Mouse (Mus musculus): ENCODE measurements around the gene Pi4k2a.
"Not testable (repeated sequence)": the region's sequence is repeated elsewhere in the genome, so short reads cannot be mapped to it uniquely, and the experiment has no call there.

The Pi4k2a gene

DNA sequence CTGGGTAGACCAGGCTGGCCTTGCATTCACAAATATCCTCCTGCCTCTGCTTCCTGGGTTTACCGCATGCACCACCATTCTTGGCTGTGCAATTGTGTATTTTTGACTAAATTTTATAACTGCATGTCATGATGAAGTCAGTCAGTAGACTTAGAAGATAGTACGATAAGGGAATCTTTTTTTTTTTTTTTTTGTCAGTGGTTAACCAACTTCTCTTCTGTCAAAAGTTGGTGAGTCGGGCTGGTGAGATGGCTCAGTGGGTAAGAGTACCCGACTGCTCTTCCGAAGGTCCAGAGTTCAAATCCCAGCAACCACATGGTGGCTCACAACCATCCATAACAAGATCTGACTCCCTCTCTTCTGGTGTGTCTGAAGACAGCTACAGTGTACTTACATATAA, 8.7 kb upstream of the Pi4k2a start:
- not testable (repeated sequence) for DNase-seq

DNA sequence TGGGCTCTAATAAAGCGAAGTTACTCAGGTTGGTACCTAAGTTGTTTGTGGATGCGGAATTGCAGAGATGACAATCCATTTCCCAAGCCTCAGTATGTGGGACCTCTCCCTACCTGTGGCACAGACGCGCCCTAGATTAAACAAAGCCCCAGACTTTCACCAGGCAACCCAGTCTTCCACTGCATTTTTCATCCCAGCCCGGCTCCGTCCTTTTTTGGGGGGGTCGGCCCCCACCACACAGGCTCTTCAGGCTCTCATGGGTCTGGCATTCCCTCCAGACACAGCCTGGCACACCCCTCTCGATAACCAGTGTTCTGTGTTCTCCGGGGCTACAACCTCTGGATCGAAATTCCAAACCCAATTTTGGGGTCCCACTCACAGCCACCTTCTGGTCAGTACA, 4.6 kb upstream of the Pi4k2a start:
- DNase-seq: no peak

DNA sequence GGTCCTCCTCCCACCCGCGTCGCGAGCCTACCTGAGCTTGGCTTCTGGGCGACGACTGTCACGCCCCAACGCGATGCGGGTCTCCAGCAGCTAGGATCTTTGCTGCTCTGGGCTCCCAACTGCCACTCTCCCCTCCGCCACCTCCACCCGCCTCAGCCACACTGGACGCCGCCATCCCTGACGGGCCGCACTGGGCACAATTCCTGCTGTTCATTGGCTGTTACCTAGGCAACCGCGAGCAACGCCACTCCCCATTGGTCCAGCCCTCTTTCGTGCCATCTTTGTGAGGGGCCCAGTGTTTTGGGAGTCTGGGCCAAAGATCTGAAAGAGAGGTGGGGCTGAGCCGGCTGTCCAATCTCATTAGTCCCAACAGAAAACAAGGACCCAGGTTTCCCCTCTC, 4.1 kb upstream of the Pi4k2a start, which contains the start of gene Morn4:
TSS of gene Morn4 (minus strand) at position 192 of the 400 bp plus-strand sequence.
- peak; percentile 92 for DNase-seq

DNA sequence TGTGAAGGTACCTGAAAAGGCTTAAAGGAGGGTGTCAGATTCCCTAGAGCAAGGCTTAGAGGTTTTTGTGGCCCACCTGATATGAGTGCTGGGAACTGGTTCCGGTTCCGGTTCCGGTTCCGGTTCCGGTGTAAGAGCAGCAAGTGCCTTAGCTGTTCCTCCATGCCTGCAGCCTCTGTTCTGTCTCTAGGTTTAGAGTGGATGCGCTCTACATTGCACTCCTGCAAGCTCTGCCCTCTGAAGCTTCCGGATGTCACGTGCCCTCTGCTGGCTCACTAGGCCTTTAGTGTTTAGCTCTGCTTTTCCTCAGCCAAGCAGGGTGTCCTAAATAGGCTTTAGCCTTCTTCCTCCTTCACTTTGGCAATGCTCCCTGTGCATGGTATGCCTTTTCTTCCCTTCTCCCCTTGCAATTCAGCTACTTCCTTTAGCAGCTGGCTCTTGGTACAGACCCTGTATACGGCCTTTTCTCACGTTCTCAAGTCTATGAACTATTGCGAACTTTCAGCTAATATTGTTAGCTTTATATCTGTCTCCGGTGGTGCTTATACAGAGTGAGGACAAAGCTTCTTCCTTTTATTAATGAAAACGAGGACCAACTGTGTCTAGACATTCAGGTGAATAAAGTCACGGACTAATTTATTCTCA, 1.0 kb upstream of the Pi4k2a start:
- DNase-seq: peak; percentile 52

DNA sequence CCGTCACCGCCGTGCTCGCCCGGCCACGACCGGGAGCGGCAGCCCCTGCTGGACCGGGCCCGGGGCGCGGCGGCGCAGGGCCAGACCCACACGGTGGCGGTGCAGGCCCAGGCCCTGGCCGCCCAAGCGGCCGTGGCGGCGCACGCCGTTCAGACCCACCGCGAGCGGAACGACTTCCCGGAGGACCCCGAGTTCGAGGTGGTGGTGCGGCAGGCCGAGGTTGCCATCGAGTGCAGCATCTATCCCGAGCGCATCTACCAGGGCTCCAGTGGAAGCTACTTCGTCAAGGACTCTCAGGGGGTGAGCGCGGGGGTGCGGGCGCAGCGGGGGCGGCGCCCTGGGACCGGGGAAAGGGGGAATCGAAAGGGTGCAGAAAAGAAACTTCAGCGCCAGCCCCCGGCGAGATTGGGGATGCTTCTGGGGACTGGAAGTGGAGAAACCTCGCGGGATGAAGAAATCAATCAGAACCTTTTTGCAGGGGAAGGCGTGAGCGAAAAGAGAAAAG, 419 bp downstream of the Pi4k2a start:
- DNase-seq: peak; percentile 35

DNA sequence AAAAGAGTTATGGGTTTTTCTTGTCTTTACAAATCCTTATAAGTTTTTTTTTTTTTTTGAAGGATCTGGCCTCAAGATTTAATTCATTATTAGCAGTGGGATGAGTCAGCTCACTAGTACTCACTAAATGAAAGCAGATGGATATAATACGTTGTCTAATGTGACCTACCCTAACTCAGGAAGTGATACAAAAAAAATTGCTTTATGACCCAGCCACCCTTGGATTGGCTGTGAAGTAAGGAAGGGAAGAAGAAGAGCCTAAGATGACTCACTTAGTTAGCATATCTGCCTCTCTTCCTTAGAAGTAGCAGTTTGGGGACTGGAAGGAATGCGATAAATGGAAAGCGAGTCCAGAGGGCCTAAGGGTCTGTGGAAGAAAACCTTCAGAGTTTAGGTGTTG, 9.1 kb downstream of the Pi4k2a start:
- DNase-seq: no peak

DNA sequence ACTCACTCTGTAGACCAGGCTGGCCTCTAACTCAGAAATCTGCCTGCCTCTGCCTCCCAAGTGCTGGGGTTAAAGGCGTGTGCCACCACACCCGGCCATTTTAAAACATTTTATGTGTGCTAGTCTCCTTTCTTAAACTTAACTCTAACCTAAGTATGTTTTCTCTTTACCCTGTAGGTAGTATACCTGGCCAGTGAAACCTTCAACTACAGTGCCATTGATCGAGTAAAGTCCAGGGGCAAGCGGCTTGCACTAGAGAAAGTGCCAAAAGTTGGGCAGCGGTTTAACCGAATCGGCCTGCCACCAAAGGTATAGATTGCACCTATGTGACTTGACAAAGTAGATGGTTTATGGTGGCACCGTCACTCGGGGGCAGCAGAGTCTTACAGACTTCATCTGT, 14.4 kb downstream of the Pi4k2a start:
- no peak for DNase-seq

DNA sequence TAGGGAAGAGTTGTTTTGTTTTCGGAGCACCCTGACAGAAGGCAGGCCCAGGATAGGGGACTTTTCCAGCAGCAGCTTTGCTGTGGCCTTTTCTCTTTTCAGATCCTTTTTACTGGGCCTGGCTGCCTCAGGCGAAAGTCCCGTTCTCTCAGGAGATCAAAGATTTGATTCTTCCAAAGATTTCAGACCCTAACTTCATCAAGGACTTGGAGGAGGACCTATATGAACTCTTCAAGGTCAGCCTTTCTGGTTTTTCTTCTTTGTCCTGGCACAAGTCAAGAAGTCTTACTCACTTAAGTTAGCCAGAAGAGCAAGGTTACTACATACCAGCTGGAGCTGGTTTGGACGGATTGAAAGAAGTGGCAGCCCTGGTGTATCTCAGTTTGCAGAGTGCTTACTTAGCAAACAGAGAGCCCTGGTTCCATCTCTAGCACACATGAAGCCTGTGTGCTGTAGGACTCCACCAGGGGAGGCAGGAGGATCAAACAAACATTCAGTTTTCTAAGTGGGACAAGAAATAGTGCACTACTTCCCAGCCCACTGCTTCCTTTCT, 25.6 kb downstream of the Pi4k2a start:
- no peak for DNase-seq

DNA sequence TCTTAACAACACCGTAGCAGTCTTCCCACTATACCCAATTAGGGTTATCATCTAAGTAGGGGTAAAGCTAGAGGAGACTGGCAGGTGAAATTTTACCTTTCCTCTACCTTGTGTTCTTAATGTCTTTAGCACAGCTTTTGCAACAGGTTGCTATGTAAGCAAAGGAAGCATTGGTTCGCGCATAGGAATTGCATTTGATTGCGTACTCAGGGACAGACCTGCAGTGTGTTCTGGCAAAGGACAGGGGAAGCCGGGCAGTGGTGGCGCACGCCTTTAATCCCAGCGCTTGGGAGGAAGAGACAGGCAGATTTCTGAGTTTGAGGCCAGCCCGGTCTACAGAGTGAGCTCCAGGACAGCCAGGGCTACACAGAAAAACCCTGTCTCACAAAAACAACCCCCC, 27.9 kb downstream of the Pi4k2a start:
- DNase-seq: no peak

DNA sequence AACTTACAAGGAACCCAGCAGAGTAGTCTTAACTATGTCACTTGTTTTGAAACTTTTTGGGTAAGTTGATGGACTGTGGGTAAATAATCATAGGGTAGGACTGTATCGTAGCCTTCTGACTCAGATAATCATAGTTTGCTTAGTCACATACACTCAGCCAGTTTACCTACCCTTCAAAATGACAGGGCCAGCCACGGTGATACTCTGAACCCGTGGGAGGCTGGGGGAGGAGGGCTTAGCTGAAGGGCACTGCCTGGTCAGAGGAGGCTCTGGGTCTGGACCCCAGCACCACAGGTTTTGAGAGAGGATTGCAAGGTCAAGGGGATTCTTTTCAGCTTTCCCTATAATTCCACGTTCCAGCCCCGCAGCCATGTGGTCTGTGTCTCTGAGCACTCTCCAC, 28.3 kb downstream of the Pi4k2a start:
- DNase-seq: no peak

DNA sequence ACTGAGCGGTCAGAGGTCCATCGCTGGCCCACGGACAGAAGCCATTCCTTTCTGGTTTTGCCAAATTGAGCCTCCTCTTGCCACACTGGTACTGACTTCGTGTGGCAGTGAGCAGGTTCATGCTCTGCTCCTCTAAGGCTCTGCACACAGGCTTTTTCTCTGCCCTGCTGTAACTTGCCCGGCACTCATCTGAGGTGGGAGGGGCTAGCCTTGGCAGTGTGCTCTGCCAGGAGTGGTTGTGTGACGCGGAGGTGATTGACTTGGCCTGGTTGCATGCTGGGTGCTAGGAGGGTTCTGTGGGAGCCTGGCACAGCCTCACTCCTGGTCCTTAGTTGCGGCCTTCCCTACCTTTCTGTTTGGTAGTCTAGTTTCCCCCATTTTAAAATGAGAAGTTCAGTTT, 30.2 kb downstream of the Pi4k2a start:
- no peak for DNase-seq

DNA sequence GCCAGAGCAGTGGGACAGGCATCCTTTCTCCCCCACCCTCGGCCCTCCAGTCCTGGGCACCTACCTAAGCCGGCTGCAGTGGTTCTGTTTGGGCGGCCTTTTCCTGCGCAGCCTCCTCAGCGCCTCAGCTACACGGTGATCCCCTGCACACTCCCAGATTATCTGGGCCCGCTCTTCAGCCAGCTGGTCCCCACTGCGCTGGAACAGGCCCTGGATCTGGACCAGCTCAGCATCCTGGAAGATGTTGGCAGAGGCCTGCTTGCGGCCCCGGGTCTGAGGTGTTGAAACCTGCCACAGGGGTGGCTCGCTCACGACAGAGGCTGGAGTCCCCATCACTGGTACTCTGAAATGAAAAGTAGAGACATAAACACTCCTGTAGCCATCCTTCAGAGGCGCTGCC, 34.4 kb downstream of the Pi4k2a start:
- DNase-seq: peak; percentile 16

DNA sequence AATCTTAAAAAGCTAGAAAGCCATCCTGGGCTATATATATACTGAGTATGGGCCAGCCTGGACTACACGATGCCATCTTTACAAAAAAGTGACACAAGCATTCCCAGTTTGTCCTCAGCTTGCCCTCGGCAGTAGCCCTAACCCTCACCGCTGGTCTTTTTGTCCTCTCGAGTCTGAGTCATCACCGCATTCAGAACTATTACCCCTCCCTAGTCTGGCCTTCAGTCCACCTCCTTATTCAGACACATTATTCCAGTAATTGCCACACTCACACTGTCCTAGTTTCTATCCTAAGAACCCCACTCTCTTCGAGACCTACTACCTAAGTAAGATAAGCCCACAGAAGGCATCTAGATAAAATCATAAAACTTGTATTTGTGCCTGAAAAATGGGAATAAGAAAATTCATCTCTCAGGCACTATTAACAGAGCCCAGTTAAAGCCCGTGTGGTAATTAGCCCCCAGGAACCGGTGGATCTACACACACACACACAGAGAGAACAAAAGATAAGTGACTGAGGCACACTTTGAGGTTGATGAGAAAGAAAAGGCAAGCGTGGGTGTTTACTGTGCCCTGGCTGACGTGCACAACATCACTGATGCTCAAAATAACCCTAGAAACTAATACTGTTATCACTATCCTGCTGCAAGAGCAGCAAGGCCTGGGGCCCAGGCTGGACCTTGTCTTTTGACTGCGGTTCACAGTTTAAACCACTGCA, 35.4 kb downstream of the Pi4k2a start:
- DNase-seq: no peak

DNA sequence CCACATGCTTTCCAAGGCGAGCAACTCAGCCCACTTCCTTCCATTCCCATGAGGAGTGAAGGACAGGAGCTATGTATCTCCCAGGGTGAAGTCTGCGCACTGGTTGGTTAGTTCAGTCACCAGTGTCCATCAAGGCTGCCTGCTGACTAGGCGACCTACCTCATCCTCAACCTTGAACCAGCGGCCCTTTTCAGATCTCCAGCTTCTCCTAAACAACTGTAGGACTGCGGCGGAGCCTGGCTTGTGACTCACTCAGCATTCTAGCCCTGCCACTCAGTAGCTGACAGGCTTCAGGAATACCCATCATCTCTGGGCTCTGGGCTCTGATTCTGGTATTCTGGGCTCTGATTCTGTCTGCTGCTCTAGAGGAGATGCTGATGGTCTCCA, 35.9 kb downstream of the Pi4k2a start:
- DNase-seq: no peak

DNA sequence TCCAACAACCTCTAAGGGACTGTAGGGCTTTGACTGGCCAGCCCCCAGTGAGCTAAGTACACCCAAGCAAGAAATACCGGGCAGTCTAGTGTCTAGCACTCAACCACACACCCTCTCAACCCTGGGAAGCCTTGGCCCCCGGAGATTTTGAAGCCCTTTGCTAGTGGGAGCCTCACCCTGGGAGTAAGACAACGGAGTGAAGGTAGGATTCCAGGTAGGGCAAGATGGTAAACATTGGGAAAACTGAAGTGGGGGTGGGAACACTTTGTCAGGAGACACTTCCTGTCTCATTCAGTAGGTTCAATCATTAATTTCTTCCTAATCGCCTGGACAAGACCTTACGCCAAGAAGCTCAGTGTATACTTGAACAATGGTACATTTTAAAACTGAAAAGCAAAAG, 36.8 kb downstream of the Pi4k2a start:
- DNase-seq: no peak

DNA sequence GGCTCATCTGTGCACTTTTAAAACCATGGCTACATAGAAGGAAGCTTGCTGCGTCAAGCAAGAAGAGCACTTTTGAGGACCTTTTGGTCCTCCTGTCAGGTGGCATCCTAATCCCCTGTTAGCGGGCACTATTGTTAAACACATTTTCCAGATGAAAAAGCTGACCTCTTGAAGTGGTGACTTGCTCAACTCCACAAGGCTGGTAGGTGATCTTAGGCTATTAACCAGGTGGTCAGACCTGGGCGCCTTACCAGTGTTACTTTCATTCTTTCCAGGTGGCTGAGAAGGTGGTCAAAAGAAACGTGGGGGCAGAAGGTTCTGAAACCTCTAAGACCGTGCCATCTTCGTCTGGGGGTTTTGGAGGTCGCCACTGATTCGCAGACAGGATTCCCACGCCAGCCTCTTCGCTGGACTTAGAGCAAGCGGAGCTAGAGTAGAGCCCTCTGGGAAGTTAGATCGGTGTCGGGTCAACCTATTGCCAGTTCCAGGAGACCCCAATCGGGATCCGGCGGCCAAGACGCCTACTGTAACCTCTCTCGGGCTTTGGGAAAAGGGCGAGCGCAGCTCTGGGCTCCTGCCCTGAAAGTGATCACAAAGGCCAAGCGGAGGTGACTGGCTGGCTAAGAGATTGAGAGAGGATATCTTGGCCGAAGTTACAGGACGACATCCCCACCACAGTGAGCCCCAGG, 37.9 kb downstream of the Pi4k2a start:
- peak; percentile 17 for DNase-seq

DNA sequence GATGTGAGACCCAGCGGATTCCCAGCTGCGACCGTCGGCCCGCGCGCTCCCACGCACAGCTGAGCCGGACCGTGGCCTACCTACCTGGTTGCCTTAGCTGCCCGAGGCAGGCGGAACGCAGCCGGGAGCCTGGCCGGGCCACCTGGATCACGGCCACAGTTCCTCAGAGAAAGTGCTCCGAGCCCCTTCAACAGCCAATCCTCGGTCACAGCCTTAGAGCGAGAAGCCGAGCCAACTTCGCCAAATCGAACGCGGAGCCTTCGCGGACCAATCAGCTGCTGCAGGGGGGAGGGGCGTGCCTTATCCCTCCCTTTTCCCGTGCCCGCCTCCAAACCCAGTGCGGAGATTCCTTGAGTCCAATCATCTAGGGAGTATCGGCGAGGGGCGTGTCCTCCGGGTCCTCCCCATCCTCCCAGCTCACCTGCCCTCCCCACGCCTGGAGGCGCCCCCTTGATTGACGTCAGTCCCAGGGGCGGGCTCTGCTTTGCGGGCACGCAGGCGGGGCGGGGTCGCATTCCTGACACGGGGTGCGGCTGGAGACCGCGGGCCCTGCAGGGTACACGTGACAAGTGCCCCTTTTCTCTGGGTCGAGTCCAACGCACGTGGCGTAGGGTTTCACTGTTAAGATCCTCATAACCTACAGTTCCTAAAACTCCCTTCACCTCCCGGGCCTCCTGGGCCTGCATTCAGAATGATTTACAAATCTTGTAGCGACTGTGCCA, 38.7 kb downstream of the Pi4k2a start, which contains the start of gene Avpi1:
TSS of gene Avpi1 (minus strand) at position 273 of the 722 bp plus-strand sequence.
- peak; percentile 99 for DNase-seq

DNA sequence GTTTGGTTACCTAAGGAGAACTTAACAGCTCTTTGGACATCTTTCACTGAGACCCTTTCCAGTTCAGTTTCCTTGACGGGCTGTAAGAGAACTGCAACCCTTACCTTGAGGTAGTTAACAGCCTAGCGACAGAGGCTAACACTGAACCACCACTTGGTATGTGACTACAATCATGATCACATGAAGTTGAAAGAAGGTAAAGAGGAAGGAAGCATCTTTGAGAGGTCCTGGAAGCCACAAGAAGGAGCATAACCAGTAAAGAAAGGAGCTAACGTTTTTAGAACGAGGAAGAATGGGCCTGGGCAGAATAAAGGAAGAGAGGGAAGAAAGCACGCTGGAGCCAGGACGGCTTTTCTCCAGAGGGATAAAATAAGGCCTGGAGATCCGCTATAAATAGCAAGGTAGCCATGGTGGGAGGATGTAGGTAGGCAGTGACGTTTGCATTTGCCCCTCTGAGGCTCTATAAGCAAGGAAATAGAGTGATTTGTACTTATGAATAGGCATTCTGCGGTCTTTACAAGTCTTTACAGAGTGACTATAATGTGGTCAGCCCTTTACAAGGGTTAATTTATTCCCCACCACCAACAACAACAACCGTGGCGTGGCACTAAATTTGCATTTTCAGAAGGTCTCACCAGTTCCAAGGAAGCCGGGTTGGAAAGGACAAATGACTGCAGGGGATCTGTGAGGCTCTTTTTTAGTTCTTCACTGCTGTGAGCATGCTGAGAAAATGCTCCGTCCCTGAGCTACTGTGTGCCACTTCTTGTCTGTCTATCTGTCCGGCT, 39.4 kb downstream of the Pi4k2a start:
- no peak for DNase-seq

DNA sequence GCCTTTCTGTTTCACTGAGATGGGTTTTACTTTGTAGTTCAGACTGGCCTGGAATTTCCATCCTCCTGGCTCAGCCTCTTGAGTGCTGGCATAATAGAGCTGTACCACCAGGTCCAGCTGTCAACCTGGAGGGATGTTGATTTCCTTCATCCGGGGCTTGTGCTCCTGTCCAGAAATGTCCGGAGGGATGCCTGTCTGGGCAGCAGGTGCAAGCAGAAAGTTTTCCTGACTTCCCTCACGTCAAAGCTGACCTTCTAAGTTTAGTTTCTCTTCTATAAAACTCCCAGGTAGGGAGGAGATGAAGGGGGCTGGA, 40.0 kb downstream of the Pi4k2a start:
- DNase-seq: no peak

DNA sequence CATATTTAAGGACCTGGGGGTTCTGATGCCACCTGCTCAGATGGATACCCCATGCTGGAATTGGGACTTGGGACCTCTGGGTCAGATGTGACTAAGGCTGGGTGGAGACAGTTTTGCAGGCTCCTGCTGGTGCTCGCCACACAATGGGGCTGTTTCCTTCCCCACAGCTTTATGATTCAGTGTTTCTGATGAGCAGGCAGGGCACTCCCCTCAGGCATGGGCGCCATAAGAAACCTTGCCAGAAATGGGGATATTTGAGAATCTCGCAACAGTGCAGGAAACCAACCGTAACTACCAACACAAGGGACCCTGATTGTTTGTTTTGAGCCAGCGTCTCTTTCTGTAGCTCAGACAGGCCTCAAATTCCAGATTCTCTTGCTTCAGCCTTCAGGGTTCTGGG, 40.8 kb downstream of the Pi4k2a start:
- DNase-seq: no peak

DNA sequence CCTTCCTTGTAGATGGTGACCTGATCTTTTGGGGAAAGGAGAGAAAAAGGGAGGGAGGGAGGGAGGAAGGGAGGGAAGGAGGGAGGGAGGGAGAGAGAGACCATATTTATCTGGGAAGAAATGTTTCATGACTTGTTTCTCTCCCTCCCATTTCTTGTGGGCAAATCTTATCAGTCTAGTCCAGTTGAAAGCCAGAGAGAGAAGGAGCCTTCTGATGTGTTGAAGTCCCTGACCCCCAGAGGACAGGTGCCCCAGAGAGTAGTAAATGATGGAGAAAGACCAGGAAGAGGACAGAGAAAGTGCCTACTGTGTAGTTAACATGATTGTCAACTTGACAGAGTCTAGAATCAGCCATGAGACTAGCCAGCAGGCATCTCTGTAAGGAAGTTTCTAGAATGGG, 44.8 kb downstream of the Pi4k2a start:
- DNase-seq: no peak

DNA sequence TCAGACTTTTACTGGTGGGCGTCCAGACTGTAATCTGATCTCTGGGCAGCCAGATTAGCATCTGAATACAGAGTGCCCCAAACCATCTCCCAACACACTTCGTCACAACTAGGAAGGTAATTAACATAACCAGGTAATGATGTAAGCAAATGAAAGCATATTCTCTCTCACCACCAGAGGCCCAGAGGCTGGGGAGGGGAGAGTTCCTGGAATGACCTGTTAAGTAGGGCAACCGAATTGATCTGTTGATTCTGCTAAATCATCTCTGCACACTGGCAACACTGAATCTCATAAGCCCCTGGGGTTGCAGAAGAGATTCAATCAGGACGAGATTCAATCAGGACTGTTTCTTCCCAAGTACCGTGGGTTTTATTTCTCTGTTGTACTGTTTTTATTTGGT, 45.9 kb downstream of the Pi4k2a start:
- DNase-seq: no peak

Data from right cerebral cortex, postnatal 14 days (tissue).